Mouse (Mus musculus) myocyte (in vitro differentiated cells): ENCODE results near the gene Urb2.

ENCODE experiments used
- E2F4 ChIP-seq: IDR thresholded peaks from one replicate; pipeline ENCODE4 v1.6.1; 2011; ENCODE audit warnings: mild to moderate bottlenecking, control low read depth, moderate library complexity; ENCODE audit not compliant: insufficient read depth
- MYOD1 ChIP-seq, 3 experiments: IDR thresholded peaks; one replicate each; pipeline ENCODE4 v1.6.1; 2011; ENCODE audit warnings: control low read depth in 2 of 3, low read depth in 2 of 3, mild to moderate bottlenecking in 2 of 3, moderate library complexity in 1 of 3; ENCODE audit not compliant: insufficient read length in 2 of 3, control insufficient read depth in 1 of 3
- MYOG ChIP-seq, 3 experiments: IDR thresholded peaks; one replicate each; pipeline ENCODE4 v1.6.1; 2011; ENCODE audit warnings: control low read depth in 2 of 3, low read depth in 2 of 3, mild to moderate bottlenecking in 2 of 3; ENCODE audit not compliant: insufficient read length in 2 of 3, control insufficient read depth in 1 of 3, insufficient read depth in 1 of 3
- POLR2A ChIP-seq: IDR thresholded peaks from one replicate; pipeline ENCODE4 v1.6.1; 2011; ENCODE audit warnings: low read depth, mild to moderate bottlenecking, control low read depth, moderate library complexity; ENCODE audit not compliant: insufficient read length
- SRF ChIP-seq: IDR thresholded peaks from one replicate; pipeline ENCODE4 v1.6.1; 2011; ENCODE audit warnings: low read depth; ENCODE audit not compliant: control insufficient read depth, insufficient read length

DNA sequence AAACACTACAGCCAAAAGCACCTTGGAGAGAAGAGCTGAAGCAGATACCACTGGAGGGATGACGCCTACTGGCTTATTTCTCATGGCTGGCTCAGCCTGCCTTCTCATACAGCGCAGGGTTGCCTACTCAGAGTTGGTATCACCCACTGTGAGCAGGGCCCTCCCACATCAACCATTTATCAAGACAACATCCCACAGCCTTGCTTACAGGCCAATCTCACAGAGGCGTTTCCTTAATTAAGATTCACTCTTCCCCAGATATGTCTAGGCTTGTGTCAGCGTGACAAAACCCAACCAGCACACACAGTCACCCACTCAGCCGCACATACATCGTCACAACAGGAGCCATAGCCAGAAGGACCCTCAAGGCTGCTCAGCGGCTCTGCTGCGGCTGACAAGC, 61.3 kb downstream of the Urb2 start:
- no peak for TF ChIP-seq POLR2A
- TF ChIP-seq E2F4: no peak
- no peak for TF ChIP-seq MYOD1 (IDR thresholded peaks at IDR 0.05; ENCODE audit: control insufficient read depth in 1 of 3, insufficient read length in 2 of 3, low read depth in 2 of 3)
- no peak for TF ChIP-seq MYOG (IDR thresholded peaks at IDR 0.05; ENCODE audit: control insufficient read depth in 1 of 3, insufficient read depth in 1 of 3, insufficient read length in 2 of 3, low read depth in 2 of 3)
- TF ChIP-seq SRF: no peak
